Mouse (Mus musculus): ENCODE measurements around the gene Rybp. TPM values are rescaled to one million over a fixed set of nuclear protein-coding genes. Genes with fewer than 3 reads are reported as not detected.

The Rybp gene
- polyA plus RNA-seq, 1 experiment from 2014 or later: 4.6 TPM

DNA sequence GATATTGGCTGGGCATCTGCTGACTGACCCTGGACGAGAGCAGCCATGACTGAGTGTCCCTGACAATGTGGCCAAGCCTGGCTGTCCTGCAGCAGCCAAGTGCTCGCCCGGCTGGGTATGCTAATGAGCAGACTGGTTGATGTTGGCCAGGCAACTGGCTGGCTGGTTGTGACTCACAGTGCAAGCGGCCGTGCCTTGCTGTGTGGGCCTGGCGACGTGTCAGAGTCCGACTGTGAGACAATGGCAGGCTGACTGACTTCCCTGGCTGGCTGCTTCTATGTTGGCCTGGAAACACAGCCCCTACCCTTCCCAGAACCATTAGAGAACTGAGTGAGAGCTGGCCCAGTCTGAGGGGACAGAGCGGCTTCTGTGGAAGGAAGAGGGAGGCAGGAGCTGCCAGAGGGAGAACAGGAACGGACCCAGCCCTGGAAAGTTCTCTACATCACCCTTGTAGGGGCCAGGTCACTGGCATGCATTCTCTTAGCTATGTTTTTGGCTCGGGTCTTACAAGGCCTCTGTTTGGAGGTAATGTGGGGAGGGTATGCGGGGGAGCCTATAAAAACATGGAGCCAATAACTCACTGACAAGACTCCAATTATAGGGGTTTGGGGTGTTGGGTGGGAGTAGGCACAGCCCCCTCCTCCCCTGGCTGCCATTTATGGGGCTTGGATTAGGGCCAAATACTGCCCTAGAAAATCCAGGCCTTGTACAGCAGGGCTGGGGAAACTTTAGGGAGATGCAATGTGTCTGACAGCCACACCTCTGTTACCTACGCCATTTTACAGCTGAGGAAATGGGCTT, 68.5 kb downstream of the Rybp start:
- WGBS (ENCODE audit: insufficient replicate concordance): 67% methylated on average over 13 of the region's 13 CpGs
- no peak for ATAC-seq (ENCODE audit: low read depth)

DNA sequence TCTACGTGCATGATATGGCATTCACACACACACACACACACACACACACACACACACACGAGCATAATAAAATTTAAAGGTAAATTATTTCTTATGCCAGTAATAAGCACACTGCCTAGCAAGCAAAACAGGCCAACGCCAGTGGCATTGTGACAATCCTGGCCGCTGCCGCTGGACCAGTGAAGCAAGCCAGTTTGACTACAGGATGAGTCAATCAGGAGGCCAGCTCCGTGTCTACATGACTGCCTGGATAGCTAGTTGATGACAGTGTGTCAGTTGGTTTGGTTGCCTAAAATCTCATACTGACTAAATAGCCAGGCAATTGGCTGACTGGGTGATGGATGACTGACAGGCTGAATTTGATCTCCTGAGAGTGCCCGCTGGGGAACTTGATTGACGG, 69.8 kb downstream of the Rybp start:
- no peak overlapping the region for H3K4me3 ChIP-seq (ENCODE audit: low read depth, low read length)
- H3K9me3 ChIP-seq (replicated peaks; ENCODE audit: control insufficient read depth, low read length): no peaks in the 10 kb centered on the region
- H3K36me3 ChIP-seq (ENCODE audit: control insufficient read depth, insufficient read depth): no peaks in the 10 kb centered on the region
- WGBS (ENCODE audit: insufficient replicate concordance): 74% methylated on average over 8 of the region's 8 CpGs
- peaks cover 6% of the 10 kb centered on the region for H3K4me1 ChIP-seq (ENCODE audit: control insufficient read depth, low read depth, low read length)
- H3K9ac ChIP-seq (ENCODE audit: low read depth, low read length): no peak overlapping the region
- H3K4me2 ChIP-seq (ENCODE audit: low read depth, low read length): no peak overlapping the region
- H3K27me3 ChIP-seq (ENCODE audit: control insufficient read depth, insufficient read depth, low read depth, low read length): no peaks in the 10 kb centered on the region
- no peak for ATAC-seq (ENCODE audit: low read depth)
- no peak overlapping the region for H3K27ac ChIP-seq (ENCODE audit: low read length)

More for the DNA sequence above, 68.5 kb downstream of the Rybp start:
- Histone ChIP-seq H3K9ac (ENCODE audit: low read depth, low read length) (no peak overlapping the region), H3K27me3 (ENCODE audit: control insufficient read depth, insufficient read depth, low read depth, low read length) (no peaks in the 10 kb centered on the region), H3K4me1 (ENCODE audit: control insufficient read depth, low read depth, low read length) (peaks cover 6% of the 10 kb centered on the region), H3K9me3 (replicated peaks; ENCODE audit: control insufficient read depth, low read length) (no peaks in the 10 kb centered on the region), H3K4me2 (ENCODE audit: low read depth, low read length) (no peak overlapping the region), H3K4me3 (ENCODE audit: low read depth, low read length) (no peak overlapping the region), H3K36me3 (ENCODE audit: control insufficient read depth, insufficient read depth) (no peaks in the 10 kb centered on the region), H3K27ac (ENCODE audit: low read length) (no peak overlapping the region)

DNA sequence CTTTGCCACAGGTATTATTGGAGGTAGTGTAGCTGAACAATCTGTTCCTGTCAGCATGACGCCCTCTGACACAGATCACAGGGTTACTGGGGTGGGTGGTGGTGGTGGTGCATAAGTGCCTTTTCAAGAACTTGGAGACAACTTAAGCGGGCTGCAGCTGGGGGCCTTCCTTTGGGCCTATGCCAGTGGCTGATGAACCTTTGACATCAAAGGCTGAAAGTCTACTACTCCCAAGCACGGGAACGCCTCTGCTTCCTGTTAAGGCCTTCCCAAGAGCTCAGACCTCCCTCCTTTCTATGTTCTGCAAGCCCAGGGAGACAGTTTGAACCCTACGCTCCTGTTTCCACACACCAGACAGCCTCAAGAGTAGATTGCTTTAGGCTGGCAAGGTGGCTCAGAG, 70.3 kb downstream of the Rybp start:
- peaks cover 6% of the 10 kb centered on the region for H3K4me1 ChIP-seq (ENCODE audit: control insufficient read depth, low read depth, low read length)
- 61% methylated on average over 5 of the region's 5 CpGs for WGBS (ENCODE audit: insufficient replicate concordance)
- H3K4me2 ChIP-seq (ENCODE audit: low read depth, low read length): no peak overlapping the region
- no peak overlapping the region for H3K27ac ChIP-seq (ENCODE audit: low read length)
- ATAC-seq (ENCODE audit: low read depth): no peak
- H3K4me3 ChIP-seq (ENCODE audit: low read depth, low read length): no peak overlapping the region
- no peaks in the 10 kb centered on the region for H3K36me3 ChIP-seq (ENCODE audit: control insufficient read depth, insufficient read depth)
- H3K9ac ChIP-seq (ENCODE audit: low read depth, low read length): no peak overlapping the region
- no peaks in the 10 kb centered on the region for H3K9me3 ChIP-seq (replicated peaks; ENCODE audit: control insufficient read depth, low read length)
- H3K27me3 ChIP-seq (ENCODE audit: control insufficient read depth, insufficient read depth, low read depth, low read length): no peaks in the 10 kb centered on the region

DNA sequence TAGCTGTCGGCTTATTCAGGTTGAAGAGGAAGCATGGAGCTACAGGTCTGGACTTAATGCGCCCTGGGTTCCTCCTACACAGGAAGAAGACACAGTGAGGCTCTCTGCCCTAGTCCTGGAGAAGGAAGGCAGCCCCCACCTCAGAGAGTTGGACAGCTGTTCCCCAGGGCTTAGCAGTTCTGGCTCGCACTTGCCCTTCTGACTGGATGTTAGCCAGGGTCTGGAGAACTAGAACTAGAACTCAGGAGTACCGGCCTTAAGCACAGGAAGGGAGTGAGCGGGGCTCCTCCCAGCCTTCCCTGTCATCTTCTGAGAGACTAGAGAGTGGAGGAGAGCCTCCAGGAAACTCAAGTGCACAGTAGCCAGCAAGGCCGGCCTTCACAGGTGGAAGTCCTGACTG, 71.5 kb downstream of the Rybp start:
- Histone ChIP-seq H3K27me3 (ENCODE audit: control insufficient read depth, insufficient read depth, low read depth, low read length) (no peaks in the 10 kb centered on the region), H3K9ac (ENCODE audit: low read depth, low read length) (no peak overlapping the region), H3K9me3 (replicated peaks; ENCODE audit: control insufficient read depth, low read length) (no peaks in the 10 kb centered on the region), H3K27ac (ENCODE audit: low read length) (no peak overlapping the region), H3K36me3 (ENCODE audit: control insufficient read depth, insufficient read depth) (no peaks in the 10 kb centered on the region), H3K4me1 (ENCODE audit: control insufficient read depth, low read depth, low read length) (peaks cover 6% of the 10 kb centered on the region), H3K4me3 (ENCODE audit: low read depth, low read length) (no peak overlapping the region), H3K4me2 (ENCODE audit: low read depth, low read length) (no peak overlapping the region)
- WGBS (ENCODE audit: insufficient replicate concordance): 40% methylated on average over 6 of the region's 6 CpGs
- no peak for ATAC-seq (ENCODE audit: low read depth)

DNA sequence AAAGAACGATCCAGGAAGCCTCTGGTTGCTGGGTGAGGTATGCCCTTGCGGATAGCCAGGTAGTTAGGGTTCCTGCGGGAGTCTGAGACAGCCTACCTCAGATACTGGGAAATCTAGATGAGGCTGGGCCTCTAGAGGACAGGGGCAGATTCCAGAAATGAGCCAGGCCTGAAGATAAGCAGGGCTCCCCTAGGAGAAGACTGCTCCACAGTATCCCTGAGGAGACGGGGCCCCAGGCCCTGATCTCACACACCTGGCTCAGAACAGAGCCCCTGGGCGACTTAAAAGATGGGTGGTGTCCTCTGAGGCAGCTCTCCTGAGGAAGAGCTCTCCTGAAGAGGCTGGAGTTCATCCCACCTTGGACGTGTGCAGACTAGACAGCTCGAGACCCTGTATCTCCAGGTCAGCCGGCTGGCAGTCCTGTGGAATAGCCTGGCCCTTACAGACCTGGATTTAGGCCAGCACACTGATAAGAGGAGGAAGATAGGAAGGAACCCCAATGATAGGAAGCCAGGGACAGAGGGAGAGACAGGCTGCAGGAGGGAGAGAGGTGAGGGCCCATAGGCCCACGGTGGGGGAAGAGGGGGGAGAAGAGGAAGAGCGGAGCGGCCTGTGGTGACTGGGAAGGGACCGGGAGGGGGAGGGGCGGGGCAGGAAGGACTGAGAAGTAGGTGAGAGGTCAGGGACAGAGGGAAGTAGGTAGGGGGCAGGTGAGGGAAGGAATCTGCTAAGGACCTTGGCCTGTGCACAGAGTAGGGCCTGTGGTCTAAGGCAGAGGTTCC, 73.0 kb downstream of the Rybp start:
- peak; percentile 17; the same call in 1 of the 2 replicates for ATAC-seq (ENCODE audit: low read depth)
- H3K4me1 ChIP-seq (ENCODE audit: control insufficient read depth, low read depth, low read length): peaks cover 6% of the 10 kb centered on the region
- no peak overlapping the region for H3K9ac ChIP-seq (ENCODE audit: low read depth, low read length)
- H3K9me3 ChIP-seq (replicated peaks; ENCODE audit: control insufficient read depth, low read length): no peaks in the 10 kb centered on the region
- no peak overlapping the region for H3K27ac ChIP-seq (ENCODE audit: low read length)
- H3K4me2 ChIP-seq (ENCODE audit: low read depth, low read length): no peak overlapping the region
- no peaks in the 10 kb centered on the region for H3K27me3 ChIP-seq (ENCODE audit: control insufficient read depth, insufficient read depth, low read depth, low read length)
- H3K36me3 ChIP-seq (ENCODE audit: control insufficient read depth, insufficient read depth): no peaks in the 10 kb centered on the region
- H3K4me3 ChIP-seq (ENCODE audit: low read depth, low read length): no peak overlapping the region
- 29% methylated on average over 13 of the region's 13 CpGs for WGBS (ENCODE audit: insufficient replicate concordance)

DNA sequence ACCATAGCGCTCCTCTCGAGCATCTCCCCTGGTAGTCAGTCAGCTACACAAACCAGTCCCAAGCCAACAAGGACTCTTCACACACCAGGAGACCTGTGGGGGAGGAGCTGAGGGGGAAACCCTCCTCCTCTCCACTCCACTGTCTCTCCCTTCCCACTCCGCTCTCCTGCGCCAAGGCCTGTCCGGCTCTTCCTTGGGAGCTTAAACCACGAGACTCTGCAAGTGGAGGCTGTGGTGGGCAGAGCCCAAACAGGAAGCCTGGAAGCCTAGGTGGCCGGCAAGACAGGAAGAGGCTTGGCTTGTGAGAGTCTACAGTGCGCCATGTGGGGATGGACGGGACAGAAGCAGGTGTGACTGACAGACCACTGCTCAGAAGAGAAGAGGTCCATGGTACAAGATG, 73.7 kb downstream of the Rybp start:
- WGBS (ENCODE audit: insufficient replicate concordance): 39% methylated on average over 9 of the region's 9 CpGs
- no peak overlapping the region for H3K27ac ChIP-seq (ENCODE audit: low read length)
- ATAC-seq (ENCODE audit: low read depth): no peak

DNA sequence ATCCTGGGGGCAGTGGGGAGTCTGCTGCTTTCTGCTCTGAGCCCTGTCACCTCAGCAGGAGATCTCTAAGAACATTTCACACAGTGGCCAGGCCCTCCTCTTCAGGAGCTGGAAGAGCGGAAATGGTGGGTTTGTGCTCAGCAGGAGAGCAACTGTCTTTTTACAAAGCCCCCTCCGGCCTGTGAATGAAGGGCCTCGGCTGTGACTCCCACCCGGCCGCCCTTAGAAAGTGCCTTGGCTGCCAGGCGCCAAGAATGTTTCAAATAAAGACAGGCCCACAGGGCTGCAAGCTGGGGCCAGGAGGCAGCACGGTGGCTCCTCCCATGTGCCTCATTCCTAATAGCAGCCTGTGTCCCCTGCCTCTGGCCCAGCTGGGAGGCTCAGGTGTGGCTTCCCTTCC, 74.5 kb downstream of the Rybp start:
- H3K9ac ChIP-seq (ENCODE audit: low read depth, low read length): no peak overlapping the region
- no peaks in the 10 kb centered on the region for H3K36me3 ChIP-seq (ENCODE audit: control insufficient read depth, insufficient read depth)
- H3K4me1 ChIP-seq (ENCODE audit: control insufficient read depth, low read depth, low read length): peaks cover 6% of the 10 kb centered on the region
- WGBS (ENCODE audit: insufficient replicate concordance): 43% methylated on average over 7 of the region's 7 CpGs
- H3K27me3 ChIP-seq (ENCODE audit: control insufficient read depth, insufficient read depth, low read depth, low read length): no peaks in the 10 kb centered on the region
- no peak for ATAC-seq (ENCODE audit: low read depth)
- no peak overlapping the region for H3K4me2 ChIP-seq (ENCODE audit: low read depth, low read length)
- H3K4me3 ChIP-seq (ENCODE audit: low read depth, low read length): no peak overlapping the region
- H3K9me3 ChIP-seq (replicated peaks; ENCODE audit: control insufficient read depth, low read length): no peaks in the 10 kb centered on the region
- no peak overlapping the region for H3K27ac ChIP-seq (ENCODE audit: low read length)

More for the DNA sequence above, 73.7 kb downstream of the Rybp start:
- Histone ChIP-seq H3K4me2 (ENCODE audit: low read depth, low read length) (no peak overlapping the region), H3K4me3 (ENCODE audit: low read depth, low read length) (no peak overlapping the region), H3K36me3 (ENCODE audit: control insufficient read depth, insufficient read depth) (no peaks in the 10 kb centered on the region), H3K9me3 (replicated peaks; ENCODE audit: control insufficient read depth, low read length) (no peaks in the 10 kb centered on the region), H3K9ac (ENCODE audit: low read depth, low read length) (no peak overlapping the region), H3K27me3 (ENCODE audit: control insufficient read depth, insufficient read depth, low read depth, low read length) (no peaks in the 10 kb centered on the region), H3K4me1 (ENCODE audit: control insufficient read depth, low read depth, low read length) (peaks cover 6% of the 10 kb centered on the region)

DNA sequence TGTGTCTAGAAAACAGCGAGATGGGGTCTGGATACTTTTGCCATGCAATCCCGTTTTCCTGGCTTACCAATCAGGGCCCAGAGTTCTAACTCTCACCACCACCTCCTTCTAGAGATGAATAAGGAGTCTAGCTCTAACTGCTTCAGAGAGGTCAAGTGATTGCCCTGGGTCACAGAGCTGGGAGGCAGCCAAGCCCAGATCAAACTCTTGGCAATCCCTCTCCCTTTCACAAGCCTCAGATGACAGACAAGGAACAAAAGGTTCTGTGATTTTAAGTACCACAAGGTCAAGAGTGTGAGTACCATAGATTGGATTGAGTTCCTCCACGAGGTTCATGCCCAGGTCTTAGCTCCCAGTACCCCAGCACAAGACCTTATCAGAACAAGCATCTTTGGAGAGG, 75.6 kb downstream of the Rybp start:
- 52% methylated on average over 3 of the region's 3 CpGs for WGBS (ENCODE audit: insufficient replicate concordance)
- Histone ChIP-seq H3K36me3 (ENCODE audit: control insufficient read depth, insufficient read depth) (no peaks in the 10 kb centered on the region), H3K27me3 (ENCODE audit: control insufficient read depth, insufficient read depth, low read depth, low read length) (no peaks in the 10 kb centered on the region), H3K9me3 (replicated peaks; ENCODE audit: control insufficient read depth, low read length) (no peaks in the 10 kb centered on the region), H3K4me1 (ENCODE audit: control insufficient read depth, low read depth, low read length) (peaks cover 6% of the 10 kb centered on the region), H3K9ac (ENCODE audit: low read depth, low read length) (no peak overlapping the region), H3K4me3 (ENCODE audit: low read depth, low read length) (no peak overlapping the region), H3K4me2 (ENCODE audit: low read depth, low read length) (no peak overlapping the region), H3K27ac (ENCODE audit: low read length) (no peak overlapping the region)
- ATAC-seq (ENCODE audit: low read depth): no peak

DNA sequence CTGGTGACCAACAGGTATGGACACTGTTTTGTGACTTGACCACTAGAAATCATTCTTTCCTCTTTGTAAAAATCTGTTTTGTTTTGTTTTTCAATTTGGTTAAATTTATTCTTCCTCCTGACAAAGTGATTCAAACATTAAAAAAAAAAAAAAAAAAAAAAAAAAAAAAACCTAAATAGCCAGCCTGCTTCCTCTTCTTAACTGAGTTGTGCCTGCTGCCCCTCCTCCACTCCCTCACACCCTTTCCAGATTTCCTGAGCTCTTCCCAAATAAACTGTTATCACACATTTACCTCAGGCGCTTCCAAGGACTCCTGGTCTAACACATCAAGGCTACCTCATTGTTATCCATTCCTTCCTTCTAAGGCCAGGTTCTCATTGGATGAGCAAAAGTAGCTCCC, 76.8 kb downstream of the Rybp start:
- Histone ChIP-seq H3K9ac (ENCODE audit: low read depth, low read length) (no peak overlapping the region), H3K4me2 (ENCODE audit: low read depth, low read length) (no peak overlapping the region), H3K9me3 (replicated peaks; ENCODE audit: control insufficient read depth, low read length) (no peaks in the 10 kb centered on the region), H3K27ac (ENCODE audit: low read length) (no peak overlapping the region), H3K36me3 (ENCODE audit: control insufficient read depth, insufficient read depth) (no peaks in the 10 kb centered on the region), H3K4me1 (ENCODE audit: control insufficient read depth, low read depth, low read length) (peaks cover 6% of the 10 kb centered on the region), H3K4me3 (ENCODE audit: low read depth, low read length) (no peak overlapping the region), H3K27me3 (ENCODE audit: control insufficient read depth, insufficient read depth, low read depth, low read length) (no peaks in the 10 kb centered on the region)
- 32% methylated on average over 1 of the region's 1 CpGs for WGBS (ENCODE audit: insufficient replicate concordance)
- no peak for ATAC-seq (ENCODE audit: low read depth)
